Mouse (Mus musculus) liver, embryonic 14 days (tissue): ENCODE measurements around the gene Foxj3. TPM values are rescaled to one million over a fixed set of nuclear protein-coding genes. Genes with fewer than 3 reads are reported as not detected.

Experiments
- polyA plus RNA-seq: library from polyadenylated mRNA; depleted of rRNA; stranded (reverse); fragments of >200 nt; gene quantifications from 2 replicates; pipeline ENCODE4 v1.2.3, GENCODE M21; 2012; rRNA removed

Foxj3 gene
- polyA plus RNA-seq, result 5.1 and 5.3 TPM in 2 replicates

DNA sequence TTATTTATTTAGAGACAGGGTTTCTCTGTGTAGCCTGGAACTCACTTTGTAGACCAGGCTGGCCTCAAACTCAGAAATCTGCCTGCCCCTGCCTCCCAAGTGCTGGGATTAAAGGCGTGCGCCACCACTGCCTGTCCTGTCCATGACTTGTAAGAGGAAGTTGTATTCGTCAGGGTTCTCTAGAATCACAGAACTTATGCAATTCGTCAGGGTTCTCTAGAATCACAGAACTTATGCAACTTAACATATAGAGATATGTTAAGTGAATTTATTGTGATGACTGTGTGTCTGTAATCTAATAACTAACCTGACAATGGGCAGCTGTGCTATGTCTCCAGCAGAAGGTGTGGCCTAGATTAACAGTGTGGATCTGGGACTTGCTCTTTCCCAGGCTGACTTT is at the start of gene Foxj3:
Gene Foxj3, plus strand, starts transcription at position 390 of the 400 bp plus-strand sequence.

DNA sequence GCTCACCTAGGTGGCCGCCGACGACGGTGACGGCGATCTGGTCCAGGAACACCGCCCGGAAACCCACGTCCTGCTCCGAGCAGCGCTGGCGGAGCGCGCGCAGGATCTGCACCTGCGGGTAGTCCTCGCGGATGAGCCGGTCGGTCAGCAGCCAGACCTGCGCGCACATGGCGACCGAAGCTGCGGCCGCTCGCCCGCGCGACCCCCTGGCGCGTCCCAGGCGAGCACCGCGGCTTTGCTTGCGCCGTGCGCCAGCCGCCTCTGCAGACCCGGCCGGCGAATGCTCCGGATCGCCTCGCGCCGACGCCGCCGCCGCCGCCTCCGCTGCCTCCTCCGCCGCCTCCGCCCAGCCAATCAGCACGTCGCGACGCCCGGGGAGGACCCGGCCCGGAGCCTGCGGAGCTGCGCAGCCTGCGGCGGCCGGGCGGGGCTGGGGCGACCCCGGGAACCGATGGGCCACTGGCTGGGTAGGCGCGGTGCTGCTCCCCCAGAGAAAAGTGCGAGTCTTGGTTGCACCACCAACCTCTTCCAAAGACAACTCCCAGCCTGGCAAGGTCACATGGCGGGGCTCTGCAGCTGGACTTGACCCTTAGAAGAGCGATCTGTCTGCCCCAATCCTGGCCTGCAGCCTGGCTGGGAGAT is 44.4 kb upstream of the Foxj3 start, which contains the start of gene Rimkla:
Gene Rimkla, minus strand, starts transcription at position 338 of the 642 bp plus-strand sequence.

DNA sequence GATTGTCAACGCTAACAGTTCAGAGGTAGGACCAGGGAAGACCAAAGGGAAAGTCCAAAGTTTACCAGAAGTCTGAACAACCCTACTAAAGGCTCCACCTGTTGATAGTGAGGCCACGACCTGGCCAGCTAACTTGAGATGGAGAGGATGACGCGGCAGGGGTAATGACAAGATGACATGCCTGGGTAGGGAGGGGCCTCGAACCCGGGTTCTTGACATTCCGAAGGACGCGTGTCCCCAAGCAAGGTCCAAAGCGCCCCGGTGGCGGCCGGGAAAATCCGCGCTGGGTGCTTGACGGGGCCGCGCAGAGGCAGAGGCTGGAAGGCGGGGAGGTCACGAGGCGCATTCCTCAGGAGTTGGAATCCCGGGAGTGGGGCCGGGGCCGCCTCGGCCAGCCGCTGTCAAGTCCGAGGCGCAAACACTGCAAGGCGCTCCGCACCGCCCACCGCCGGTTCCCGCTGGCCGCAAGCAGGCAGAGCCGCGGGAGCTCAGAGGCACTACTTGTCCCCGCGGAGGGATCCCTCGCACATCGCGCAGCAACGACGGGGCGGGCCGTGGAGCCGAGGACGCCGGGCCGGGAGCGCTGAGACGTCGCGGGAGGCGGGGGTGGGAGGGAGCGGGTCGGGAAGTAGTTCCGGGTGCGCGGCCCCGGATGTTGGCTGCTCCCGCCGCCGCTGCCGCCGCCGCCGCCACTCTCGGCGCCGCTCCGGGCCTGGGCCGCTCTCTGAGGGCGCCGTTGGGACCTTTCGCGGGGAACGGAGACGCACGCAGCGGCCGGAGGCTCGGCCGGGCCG is 2.4 kb downstream of the Foxj3 start, which contains the start of gene Frg2f1:
Gene Frg2f1, minus strand, starts transcription at position 499 of the 794 bp plus-strand sequence.

DNA sequence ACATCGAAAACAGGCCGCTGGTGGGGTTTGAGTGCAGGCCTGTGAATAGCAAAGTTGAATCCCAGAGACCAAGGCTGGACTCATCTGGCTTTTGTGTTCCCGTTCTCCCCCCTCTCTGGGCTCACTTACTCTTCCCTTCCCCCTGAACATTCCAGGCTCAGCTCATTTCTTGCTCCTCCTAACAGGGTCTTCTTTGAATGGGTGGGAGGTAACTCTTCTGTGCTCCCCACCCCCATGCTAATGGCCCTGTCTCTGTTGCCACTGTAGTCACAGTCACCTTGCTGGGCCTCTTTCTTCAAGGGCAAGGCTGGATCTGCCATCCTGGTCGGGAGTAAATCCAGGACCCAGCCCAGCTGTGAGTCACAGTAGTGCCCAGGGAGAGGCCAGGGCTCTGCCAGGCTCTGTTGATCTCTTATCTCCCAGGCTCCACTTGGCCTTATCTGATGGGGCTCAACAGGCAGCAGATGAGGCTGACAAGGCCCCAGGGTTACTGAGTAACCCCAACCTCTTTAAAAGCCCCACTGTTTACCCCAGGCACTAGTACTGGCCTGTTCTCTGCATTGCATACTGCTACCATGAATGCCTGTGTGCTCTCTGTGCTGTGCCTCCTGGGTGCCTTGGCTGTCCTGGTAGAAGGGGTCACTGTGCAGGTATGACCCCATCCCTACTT is 100.5 kb downstream of the Foxj3 start, which contains the start of gene Guca2a:
Gene Guca2a, plus strand, starts transcription at position 529 of the 670 bp plus-strand sequence.

DNA sequence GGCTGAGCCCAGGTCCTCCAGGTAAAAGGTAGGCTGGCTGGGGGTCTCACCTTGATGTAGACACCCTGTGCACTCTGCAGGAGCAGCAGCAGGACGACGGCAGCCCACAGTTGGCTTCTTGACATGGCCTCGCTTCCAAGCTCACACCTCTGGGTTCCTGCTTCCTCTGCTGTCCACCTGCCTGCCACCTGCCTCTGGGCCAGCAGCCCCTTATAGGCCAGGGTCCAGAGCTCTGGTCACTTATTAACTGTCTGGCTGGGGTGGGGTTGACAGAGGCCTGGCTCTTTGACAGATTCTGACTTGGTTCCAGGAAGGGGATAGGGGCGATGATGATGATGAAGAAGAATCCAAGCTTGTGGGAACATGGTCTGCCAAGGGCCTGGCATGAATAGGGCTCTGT is 121.9 kb downstream of the Foxj3 start, which contains the start of gene Guca2b:
Gene Guca2b, minus strand, starts transcription at position 224 of the 400 bp plus-strand sequence.

Other genes starting within 250 kb of the Foxj3 start
- 266 and 272 TPM in 2 replicates for gene Ybx1, start 242.4 kb upstream of the Foxj3 start, polyA plus RNA-seq
- gene Ppih, start 216.5 kb upstream of the Foxj3 start, polyA plus RNA-seq, result 56.8 and 62.2 TPM in 2 replicates
- 0.48 and 0.51 TPM in 2 replicates for gene Ccdc30, start 121.5 kb upstream of the Foxj3 start, polyA plus RNA-seq
- 6.7 and 7.5 TPM in 2 replicates for gene Ppcs, start 114.6 kb upstream of the Foxj3 start, polyA plus RNA-seq
- gene Zmynd12, start 114.2 kb upstream of the Foxj3 start, polyA plus RNA-seq, result 0.07 and 0.13 TPM in 2 replicates
- 0.01 TPM in 2 replicates for gene Rimkla, start 44.4 kb upstream of the Foxj3 start, polyA plus RNA-seq
- 1.1 and 1.2 TPM in 2 replicates for gene Frg2f1, start 2.5 kb downstream of the Foxj3 start, polyA plus RNA-seq
- gene Guca2a, start 100.7 kb downstream of the Foxj3 start, polyA plus RNA-seq, result 0.09 TPM in 1 of 2 replicates, not detected in the other
- 0.09 and 0.25 TPM in 2 replicates for gene Guca2b, start 122.0 kb downstream of the Foxj3 start, polyA plus RNA-seq
- 1.5 and 1.7 TPM in 2 replicates for gene Hivep3, start 196.8 kb downstream of the Foxj3 start, polyA plus RNA-seq